Mouse (Mus musculus): ENCODE results near the gene Rhox6.
A peak's percentile ranks its signal among the peaks of the same experiment; 100 is the strongest.
"Not testable (repeated sequence)": the region's sequence is repeated elsewhere in the genome, so short reads cannot be mapped to it uniquely, and the experiment has no call there.

Gene Rhox6

GRCm38 (mm10) chrX:37826610-37827009, at the start of gene Rhox6:
Gene Rhox6 (plus strand): TSS chrX:37826910.
- not testable (repeated sequence) for DNase-seq

DNA sequence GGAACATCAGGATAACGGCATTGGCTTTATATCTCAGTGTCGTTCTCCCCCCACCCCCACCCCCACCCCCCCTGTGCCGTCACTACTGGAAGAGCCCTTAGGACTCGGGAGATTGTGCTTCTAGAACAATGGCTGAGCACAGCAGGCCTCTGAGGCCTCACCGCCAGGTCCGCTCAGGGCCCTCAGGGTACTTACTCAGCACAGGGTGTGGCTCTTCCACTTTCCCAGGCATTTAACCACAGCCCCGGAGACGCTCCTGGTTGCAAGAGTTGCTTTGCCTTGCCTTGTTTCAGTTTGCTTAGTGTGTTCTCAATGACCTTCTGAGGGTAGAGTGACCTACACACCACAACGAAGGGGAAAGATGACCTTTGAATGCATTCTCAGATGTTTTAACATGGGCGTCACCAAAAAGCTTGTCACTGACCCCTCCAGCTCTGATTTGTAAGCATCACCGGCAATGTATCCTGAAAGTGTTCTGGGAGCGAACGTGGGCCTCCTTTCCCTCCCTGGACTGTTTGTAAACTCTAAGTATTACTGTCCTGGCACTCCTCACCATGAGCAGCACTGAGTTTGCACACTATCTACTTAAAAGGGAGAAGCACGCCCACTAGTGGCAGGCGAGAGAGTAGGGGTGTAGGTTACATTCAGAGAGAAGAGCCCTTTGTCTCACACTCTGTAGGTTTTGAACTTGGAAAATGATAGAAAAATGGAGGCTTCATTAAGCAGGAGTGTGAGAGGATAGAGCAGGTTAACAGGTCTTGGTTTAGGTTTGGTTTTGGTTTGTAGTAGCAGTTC, 19.2 kb upstream of the Rhox6 start:
- DNase-seq = peak in 1 of 2 experiments; percentile 3

DNA sequence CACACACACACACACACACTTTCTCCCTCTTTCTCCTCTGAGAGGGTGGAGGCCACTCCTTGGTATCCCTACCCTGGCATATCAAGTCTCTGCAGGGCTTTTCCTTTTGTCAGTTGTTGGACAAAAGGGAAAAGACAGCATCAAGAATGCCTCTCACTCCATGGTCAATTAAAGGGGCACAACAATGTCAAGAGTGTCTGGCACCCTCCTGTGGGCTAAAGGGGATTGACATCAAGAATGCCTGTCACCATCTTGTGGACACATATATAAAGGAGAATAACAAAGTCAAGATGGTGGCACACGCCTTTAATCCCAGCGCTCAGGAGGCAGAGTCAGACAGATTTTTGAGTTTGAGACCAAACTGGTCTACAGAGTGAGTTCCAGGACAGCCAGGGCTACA, 17.3 kb upstream of the Rhox6 start:
- DNase-seq = no peak

GRCm38 (mm10) chrX:37811179-37811578, 15.5 kb upstream of the Rhox6 start:
- peak; percentile 4 to 34 for DNase-seq

DNA sequence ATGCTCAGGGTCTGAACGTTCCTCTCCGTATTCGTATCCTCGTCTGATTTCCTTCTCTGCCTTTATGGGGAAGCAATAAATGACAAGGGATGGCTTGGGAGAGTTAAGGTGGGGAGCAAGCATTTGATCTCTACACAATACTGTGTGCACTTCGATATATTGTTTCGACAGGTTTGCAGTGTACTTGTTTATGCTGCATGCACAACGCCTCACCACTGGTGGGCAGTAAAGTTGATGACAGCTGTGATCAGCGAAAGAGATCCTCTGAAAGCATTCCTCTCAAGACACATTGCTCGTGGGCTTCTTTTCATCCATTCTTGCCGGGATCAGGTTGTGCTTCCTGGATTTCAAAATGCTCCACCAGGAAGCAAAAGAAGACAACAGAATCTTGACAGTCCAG, 11.0 kb upstream of the Rhox6 start:
- no peak for DNase-seq

- not testable (repeated sequence) for DNase-seq
Observed at GRCm38 (mm10) chrX:37831386-37831785, 4.7 kb downstream of the Rhox6 start, which contains the start of gene Rhox7a. Gene Rhox7a (plus strand): TSS chrX:37831686.

DNA sequence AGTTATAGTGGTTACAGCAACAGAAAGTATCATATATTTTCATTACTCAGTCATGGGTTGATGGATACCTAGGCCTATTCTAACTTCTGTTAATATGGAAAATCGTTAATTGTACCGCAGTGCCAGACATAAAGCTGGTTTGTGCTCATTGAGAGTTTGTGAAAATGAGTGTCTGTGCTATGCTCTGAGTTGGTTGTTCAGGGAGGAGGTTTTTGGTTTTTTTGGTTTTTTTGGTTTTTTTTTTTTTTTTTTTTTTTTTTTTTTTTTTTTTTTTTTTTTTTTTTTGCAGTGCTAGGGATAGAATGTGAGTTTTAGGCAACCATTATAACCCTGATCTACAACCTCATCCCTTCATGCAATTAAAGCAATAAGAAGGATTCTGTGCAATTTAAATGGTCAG, 44.9 kb downstream of the Rhox6 start:
- no peak for DNase-seq

- no peak for DNase-seq
Observed at GRCm38 (mm10) chrX:37878844-37879243, 52.1 kb downstream of the Rhox6 start, which contains the start of gene Rhox8. Gene Rhox8 (minus strand): TSS chrX:37878944.
